Mouse (Mus musculus) gastrocnemius, postnatal 4 days (tissue): Measurements from ENCODE around the gene Edrf1. TPM values are rescaled to one million over a fixed set of nuclear protein-coding genes. Genes with fewer than 3 reads are reported as not detected.

Experiments used
- DNase-seq, 2 experiments: peaks; one replicate each; pipeline ENCODE4 v3.0.0; 2021 to 2022; ENCODE audit warnings: low spot score in 2 of 2, mixed read lengths in 2 of 2
- long read RNA-seq, 2 experiments: library from polyadenylated mRNA; stranded (forward); transcript quantifications; one replicate each; pipeline ENCODE4 v2.0.0; 2021
- total RNA-seq, 2 experiments: library from RNA; stranded (reverse); gene quantifications; 2 replicates each; pipeline ENCODE4 v1.2.3; 2021

Edrf1 gene
- 10 to 100 TPM; 14.6 to 15.1 TPM for total RNA-seq
- long read RNA-seq, experiment 1, full-length matches to known transcripts, result 8 of 14 reads
- long read RNA-seq, experiment 1, partial matches to known transcripts, result 1 of 14 reads
- long read RNA-seq, experiment 1, other reads (novel, unspliced or antisense), result 5 of 14 reads
- long read RNA-seq, experiment 2, full-length matches to known transcripts, result 9 of 20 reads
- long read RNA-seq, experiment 2, partial matches to known transcripts, result 1 of 20 reads
- long read RNA-seq, experiment 2, other reads (novel, unspliced or antisense), result 10 of 20 reads

DNA sequence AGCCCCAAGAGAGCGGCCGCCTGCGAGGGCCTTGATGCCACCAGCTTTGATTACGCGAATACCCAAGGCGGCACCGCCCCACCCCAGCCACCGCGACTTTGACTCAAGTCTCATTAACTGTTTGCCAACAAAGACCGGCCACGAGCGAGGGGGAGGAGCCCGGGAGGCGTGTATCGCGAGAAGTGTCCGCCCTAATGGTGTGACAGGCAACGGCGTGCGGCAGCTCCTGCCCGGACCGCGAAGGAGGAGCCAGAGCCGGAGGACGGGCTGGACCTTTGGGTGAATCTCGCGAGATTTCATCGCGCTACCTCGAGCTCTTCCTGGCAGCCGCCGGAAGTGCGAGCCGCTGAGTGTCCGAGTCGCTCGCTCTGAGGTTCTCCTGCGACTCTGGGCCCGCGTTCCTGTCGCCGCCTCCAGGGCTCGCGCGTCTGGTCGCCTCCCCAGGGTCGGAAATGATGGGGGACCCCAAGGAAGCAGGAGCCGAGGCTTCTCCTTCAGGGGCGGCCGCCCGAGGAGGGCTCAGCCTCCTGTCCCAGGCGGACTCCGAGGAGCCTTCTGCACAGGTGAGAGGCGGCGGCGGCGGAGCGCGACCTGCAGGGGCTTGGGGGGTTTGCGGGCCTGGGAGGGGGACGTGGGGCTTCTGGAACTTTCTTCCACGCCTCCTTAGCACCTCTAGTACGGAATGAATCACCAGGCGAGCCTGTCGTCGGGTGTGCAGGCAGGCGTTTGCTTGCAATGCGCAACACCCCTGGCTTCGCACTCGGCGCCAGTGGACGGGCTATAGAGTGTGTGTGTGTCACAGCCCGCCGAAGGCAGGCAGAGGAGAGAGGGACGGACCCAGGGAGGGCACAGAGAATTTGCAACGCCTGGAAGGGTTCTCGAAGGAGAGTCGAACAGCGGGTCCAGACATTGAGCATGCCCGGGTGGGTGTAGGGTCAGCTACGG, at the start of gene Edrf1:
Edrf1 (plus strand) TSS at position 183 of the 945 bp plus-strand sequence.
- peak; percentile 96 to 97 for DNase-seq

DNA sequence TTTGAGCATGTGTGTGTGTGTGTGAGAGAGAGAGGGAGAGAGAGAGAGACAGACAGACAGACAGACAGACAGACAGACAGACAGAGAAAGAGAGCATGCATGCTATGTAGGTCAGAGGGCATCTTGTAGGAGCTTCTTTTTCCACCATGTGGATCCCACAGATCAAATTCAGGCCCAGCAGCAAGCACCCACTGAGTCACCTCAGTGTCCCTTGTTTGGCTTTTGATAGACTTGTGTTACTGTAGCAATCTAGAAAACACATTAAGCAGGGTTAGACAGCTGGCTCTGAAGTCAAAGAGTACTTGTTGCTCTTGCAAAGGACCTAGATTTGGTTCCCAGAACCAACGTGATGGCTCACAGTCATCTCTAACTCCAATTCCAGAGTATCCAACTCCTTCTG, 45.6 kb upstream of the Edrf1 start:
- DNase-seq, result no peak

GRCm38 (mm10) chr7:133600558-133600957, 36.8 kb upstream of the Edrf1 start:
- DNase-seq, result no peak

GRCm38 (mm10) chr7:133602058-133602457, 35.3 kb upstream of the Edrf1 start, which contains the start of gene Tex36:
Gene Tex36 (minus strand): TSS chr7:133602158.
- DNase-seq, result no peak

- no peak for DNase-seq
Measured at GRCm38 (mm10) chr7:133603156-133603555, 34.2 kb upstream of the Edrf1 start.

- no peak for DNase-seq
Measured at GRCm38 (mm10) chr7:133604427-133605081, 32.8 kb upstream of the Edrf1 start.

DNA sequence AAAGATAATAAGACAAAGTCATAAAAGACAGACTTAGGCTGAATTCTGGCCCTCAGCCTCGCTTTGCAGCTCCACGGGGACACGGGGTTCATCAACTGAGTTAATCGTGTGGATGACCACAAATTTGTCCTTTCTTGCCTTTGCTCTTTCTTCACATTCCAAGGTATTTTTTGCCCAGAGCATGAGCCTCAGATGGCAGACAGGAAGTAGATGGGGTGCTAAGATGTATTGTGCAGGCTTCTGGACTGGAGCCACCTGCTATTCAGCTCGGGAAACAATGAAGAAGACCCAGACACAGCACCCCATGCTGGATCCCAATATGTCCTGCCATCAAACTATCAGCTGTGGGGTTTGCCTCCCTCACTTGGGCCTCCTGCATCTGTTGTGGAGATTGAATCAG, 30.0 kb upstream of the Edrf1 start:
- no peak for DNase-seq

DNA sequence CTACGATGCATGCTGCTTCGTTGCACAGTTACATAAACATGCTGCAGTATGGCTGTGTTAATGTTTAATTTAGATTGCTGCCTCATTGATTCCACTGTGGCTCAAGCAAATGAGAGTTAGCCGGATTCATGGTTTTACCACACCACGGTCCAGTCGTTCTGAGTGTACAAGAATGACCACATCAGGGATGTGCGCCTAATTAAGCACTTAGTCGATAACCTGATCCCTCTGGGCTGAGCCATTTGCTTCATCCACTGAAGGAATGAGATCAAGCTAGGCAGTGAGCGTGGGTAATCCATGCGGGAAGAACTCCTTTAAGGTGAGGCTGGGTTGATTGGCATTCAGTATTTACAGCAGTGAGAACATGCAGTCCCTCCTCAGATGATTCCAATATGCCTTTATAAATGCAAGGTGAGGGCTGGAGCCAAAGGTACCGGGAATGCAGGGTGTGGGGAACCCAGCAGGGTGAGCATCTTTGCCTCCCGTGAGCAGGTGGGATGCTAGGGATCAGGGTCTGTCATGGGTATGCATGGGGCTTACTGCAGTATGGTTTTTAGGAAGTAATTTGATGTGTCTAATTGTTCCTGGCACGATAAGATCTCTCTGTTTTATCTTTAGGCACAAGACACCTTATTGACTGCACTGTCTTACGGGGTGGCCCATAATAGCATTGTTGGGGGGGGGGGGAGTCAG, 29.3 kb upstream of the Edrf1 start:
- DNase-seq, result no peak

DNA sequence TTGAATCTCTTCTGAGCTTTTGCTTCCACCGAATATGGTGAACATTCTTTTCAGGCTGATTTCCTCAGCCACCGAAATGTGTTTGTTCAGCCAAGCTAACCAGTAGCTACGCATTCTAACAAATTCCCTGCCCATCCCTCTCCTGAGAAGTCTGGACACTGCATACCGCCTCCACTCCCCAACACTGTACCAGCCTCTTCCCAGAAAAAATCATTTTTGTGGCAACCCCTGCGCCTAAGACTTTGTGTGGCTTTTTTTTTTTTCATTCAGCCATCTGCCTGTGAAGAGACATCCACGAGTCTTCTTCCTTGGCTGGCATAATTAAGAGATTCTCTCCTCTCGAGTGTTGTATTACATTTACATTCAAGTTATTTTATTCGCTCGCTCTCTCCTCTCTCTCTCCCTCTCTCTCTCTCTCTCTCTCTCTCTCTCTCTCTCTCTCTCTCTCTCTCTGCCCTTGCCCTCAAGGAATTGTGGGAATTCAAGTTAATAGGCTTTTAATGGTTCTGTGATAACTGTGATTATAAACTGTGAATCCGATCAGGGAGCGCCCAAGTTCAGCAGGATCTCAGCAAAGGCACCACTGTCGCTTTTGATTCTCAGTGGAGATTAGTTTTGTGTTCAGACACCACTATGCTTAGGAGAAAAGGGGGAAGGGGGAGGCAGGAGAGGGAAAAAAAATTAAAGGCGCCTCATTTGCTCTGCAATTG, 28.6 kb upstream of the Edrf1 start:
- no peak for DNase-seq

DNA sequence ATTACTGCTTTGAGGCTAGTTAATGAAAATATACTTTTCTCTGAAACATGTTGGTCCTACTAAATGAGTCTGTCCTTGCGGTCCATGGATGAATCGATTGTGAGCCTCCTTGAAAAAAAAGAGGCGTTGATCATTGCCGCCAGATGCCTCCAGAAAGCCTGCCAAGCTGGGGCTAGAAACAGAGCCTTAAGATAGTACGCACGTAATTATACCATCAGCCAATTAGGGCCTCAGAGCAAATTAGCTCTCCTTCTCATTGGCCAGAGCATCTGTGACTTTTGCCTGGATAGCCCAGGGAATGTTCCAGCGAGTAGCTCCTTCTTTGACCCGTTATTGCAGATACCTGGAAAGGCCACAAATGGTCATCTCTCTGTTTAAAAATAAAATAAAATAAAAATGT, 27.8 kb upstream of the Edrf1 start:
- DNase-seq, result no peak

DNA sequence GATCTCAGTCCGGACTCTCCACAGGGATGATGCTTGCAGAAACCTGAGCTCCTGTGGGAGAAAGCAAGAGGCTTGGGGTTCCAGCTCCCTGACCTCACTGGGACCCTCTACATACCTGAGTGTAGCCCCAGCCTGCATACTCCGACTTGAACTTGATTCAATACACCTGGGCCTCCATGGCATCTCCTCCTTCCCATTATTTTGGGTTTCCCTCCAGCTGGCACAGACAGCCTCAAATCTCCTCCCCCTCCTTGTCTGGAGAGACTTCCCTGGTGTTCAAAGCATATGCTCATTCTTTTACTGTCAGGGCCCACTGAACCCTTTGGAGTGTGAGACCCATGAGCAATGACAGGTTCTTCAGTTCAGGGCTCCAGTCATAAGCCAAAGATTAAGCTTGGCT, 24.4 kb upstream of the Edrf1 start:
- no peak for DNase-seq

DNA sequence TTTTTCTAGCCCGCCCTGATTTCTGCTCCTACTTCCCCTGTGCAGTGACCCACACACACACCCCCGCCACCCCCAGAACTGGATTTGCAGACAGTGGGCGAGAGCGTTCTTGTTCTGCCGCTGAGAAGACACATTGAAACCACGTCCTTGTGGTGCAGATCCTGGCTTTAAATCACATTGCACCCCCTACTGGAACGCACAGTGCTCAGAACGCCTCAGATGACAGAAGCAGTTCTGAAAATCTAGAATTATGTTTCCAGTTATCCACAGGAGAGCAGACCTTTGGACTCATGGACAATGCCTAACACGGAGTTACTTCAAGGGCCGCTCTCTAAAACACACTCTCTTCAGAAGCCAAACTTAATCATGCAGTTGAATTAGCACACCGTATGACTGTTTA, 16.6 kb upstream of the Edrf1 start:
- no peak for DNase-seq

GRCm38 (mm10) chr7:133623226-133623625, 14.1 kb upstream of the Edrf1 start:
- no peak for DNase-seq

GRCm38 (mm10) chr7:133627184-133627936, 10.0 kb upstream of the Edrf1 start:
- DNase-seq, result no peak

DNA sequence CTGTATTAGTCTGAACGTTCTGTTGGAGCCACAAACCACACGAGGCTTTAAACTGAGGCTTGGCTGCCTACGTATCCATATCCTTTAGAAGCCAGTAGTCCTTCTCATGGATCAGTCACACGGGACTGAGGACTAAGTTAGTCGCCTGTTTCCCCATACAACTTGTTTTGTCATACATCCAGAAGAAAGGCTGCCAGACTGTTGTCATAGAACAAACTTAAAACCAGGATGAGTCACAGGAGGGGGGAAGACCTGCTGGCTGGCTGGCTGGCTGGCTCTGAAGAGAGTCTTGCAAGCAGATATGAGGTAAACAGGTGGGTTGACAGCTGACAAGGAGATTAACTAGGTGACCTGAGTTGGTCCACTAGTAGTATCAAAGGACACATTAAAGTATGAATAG, 6.5 kb upstream of the Edrf1 start:
- no peak for DNase-seq

DNA sequence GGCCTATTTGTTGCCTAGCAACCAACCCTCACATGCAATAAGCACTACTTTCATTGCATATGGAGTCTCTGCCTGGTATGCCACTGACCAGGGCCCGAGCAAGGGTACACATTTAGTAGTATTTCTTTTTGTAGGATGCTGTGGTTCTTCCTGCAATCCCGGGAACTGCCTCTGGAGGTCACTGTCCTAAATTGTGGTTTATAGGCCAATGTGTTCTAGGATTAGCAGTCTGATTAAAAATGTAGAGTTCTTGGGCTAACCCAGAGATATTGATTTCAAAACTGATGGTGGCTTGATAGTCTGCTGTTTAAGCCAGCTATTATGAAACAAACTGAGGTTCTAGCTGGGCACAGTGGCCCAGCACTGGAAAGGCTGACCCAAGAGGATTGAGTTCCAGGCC, 4.9 kb upstream of the Edrf1 start:
- DNase-seq, result peak in 1 of 2 experiments; percentile 24

DNA sequence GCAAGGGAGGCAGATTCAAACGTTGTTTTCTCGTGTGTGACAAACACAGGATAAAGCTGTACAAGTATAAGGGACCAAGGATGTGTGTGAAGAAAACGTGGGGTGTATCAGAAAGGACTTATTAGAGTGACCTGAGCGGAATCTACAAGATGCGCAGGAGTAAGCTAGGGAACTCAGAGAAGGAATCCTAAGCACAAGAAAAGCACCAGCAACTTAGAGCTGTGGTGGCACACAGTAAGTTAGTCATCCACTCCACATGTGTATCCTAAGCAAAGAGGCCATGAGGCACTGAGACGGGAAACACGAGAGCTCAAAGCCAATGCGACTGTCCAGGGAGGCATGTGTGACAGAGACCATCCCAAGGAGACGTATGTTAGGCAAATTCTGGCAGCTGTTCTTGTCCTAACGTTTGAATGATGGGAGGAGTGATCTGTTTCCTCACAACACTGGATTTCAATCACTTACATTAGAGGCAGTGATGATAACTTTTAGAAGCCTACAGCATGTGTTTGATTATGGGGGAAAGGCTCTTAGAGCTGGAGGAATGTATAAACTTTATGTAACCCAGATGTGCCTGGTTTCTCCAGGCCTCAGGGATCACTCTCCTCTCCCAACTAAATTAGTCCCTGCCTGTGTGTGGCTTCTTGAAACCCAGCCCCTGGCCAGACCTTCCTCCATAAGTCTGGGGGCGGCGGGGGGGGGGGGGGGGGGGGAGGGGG, 2.3 kb upstream of the Edrf1 start:
- DNase-seq, result no peak

DNA sequence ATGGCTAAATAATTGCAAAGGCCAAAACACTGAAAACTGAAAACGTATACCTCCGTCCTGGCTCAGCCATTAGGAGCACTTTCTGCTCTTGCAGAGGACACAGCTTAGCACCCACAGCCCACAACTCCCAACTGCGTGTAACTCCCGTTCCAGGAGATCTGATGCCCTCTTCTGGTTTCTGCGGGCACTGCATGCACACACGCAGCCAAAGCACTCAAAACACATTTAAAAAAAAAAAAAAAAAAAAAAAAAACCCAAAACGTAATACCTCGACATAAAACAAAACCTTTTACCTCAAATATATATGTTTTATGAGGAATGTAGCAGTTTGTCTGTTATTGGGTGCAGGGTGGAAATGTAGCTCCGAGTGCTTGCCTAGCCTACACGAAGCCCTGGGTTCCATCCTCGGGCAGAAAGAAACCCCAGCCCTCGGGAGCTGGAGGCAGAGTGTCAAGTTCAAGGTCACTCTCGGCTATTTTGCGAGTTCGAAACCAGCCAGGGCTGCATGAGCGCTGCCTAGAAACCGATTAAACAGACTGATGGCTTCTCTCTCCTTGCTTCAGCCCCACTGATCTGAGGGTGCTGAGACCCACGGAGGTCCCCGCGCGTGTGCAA, 498 bp upstream of the Edrf1 start:
- DNase-seq, result peak; percentile 65 to 87

GRCm38 (mm10) chr7:133638306-133638705, 963 bp downstream of the Edrf1 start:
- DNase-seq, result no peak
